22 mouse cellular contexts compared by ENCODE assay signal in genomic region chr5:124219431-124219830, GRCm38 (mm10). TPM values are rescaled to one million over a fixed set of nuclear protein-coding genes. Genes with fewer than 3 reads are reported as not detected.
DNase-seq lines count a peak whose midpoint lies in the region; ATAC-seq lines count a peak whose summit lies in the region.
"Had no signal": no experiment of that assay in that cellular context is flagged by ENCODE, and none has a peak within 500 bp of the region (broad histone marks: within the 10 kb centered on the region; RNA-seq: fewer than 3 reads in every experiment).

No protein-coding gene starts in this region.

- H3K27ac ChIP-seq in heart, embryonic 13.5 days (replicated peaks) = peak overlapping the region; percentile 84
- no peak overlapping the region for H3K27ac ChIP-seq in hindbrain, embryonic 16.5 days (ENCODE audit: low read depth, low read length)
- H3K27ac ChIP-seq in hindbrain, embryonic 11.5 days (ENCODE audit: low read depth, low read length) = no peak overlapping the region
- H3K27ac ChIP-seq: embryonic facial prominence, embryonic 15.5 days; kidney, embryonic 15.5 days; limb, embryonic 15.5 days; liver, embryonic 15.5 days; neural tube, embryonic 12.5 days had no signal

- H3K9ac ChIP-seq in heart, embryonic 13.5 days = 0 out of 2 replicates have a peak overlapping the region, but pooled peaks have one; percentile 62
- H3K9ac ChIP-seq in hindbrain, embryonic 16.5 days (ENCODE audit: low read depth, low read length) = no peak overlapping the region
- H3K9ac ChIP-seq in hindbrain, embryonic 11.5 days (ENCODE audit: low read depth, low read length) = no peak overlapping the region
- H3K9ac ChIP-seq: embryonic facial prominence, embryonic 15.5 days; kidney, embryonic 15.5 days; limb, embryonic 15.5 days; liver, embryonic 15.5 days; neural tube, embryonic 12.5 days had no signal

- WGBS in heart, embryonic 13.5 days = 71% methylated on average over 10 of the region's 10 CpGs
- WGBS in hindbrain, embryonic 16.5 days = 56% methylated on average over 10 of the region's 10 CpGs
- WGBS in hindbrain, embryonic 11.5 days = 82% methylated on average over 10 of the region's 10 CpGs

- H3K4me1 ChIP-seq in heart, embryonic 13.5 days = peaks cover 99% of the 10 kb centered on the region
- H3K4me1 ChIP-seq in hindbrain, embryonic 16.5 days (ENCODE audit: control insufficient read depth, insufficient read depth, low read depth, low read length) = peaks cover 12% of the 10 kb centered on the region
- H3K4me1 ChIP-seq in hindbrain, embryonic 11.5 days (replicated peaks; ENCODE audit: control insufficient read depth, insufficient read depth, low read length) = no peaks in the 10 kb centered on the region

- no peak overlapping the region for H3K4me3 ChIP-seq in heart, embryonic 13.5 days
- H3K4me3 ChIP-seq in hindbrain, embryonic 16.5 days (ENCODE audit: low read length) = no peak overlapping the region
- H3K4me3 ChIP-seq in hindbrain, embryonic 11.5 days (ENCODE audit: low read depth, low read length) = no peak overlapping the region
- H3K4me3 ChIP-seq: embryonic facial prominence, embryonic 15.5 days; kidney, embryonic 15.5 days; limb, embryonic 15.5 days; liver, embryonic 15.5 days; neural tube, embryonic 12.5 days had no signal

- no peak for ATAC-seq in heart, embryonic 13.5 days (ENCODE audit: extremely low read depth, insufficient number of reproducible peaks, low FRiP score, low TSS enrichment)
- ATAC-seq in hindbrain, embryonic 16.5 days = 0 out of 2 replicates have a peak, but pooled peaks have one; percentile 18
- no peak for ATAC-seq in hindbrain, embryonic 11.5 days (ENCODE audit: low FRiP score)
- no peak for ATAC-seq in frontal cortex, adult (ENCODE audit: low TSS enrichment)
- ATAC-seq: forebrain, embryonic 16.5 days had no signal

- DNase-seq in heart, adult 8-10 months (ENCODE audit: low spot score) = no peak
- DNase-seq in hindbrain, embryonic 11.5 days (ENCODE audit: low spot score) = no peak
- DNase-seq in spleen, postnatal 36 days (ENCODE audit: low spot score in 2 of 2) = peak; percentile 74 to 81
- no peak for DNase-seq in spleen, postnatal 14 days (ENCODE audit: low spot score in 2 of 2)
- DNase-seq in splenic B cell, adult 2 months (ENCODE audit: low read depth, low spot score) = peak; percentile 69
- DNase-seq: adrenal gland, postnatal 25 days; cerebellum, adult 9-10 months; kidney, adult 11 months; kidney, postnatal 36 days; left cerebral cortex, postnatal 4 days; midbrain, embryonic 14.5 days; right cerebral cortex, postnatal 4 days; thymus, postnatal 14 days had no signal

- peak overlapping the region; percentile 47; the same call in 1 of the 2 replicates for H3K4me2 ChIP-seq in heart, embryonic 13.5 days
- H3K4me2 ChIP-seq in hindbrain, embryonic 16.5 days (ENCODE audit: low read length) = no peak overlapping the region
- H3K4me2 ChIP-seq in hindbrain, embryonic 11.5 days (replicated peaks; ENCODE audit: low read depth, low read length) = no peak overlapping the region
- H3K4me2 ChIP-seq: embryonic facial prominence, embryonic 15.5 days; kidney, embryonic 15.5 days; limb, embryonic 15.5 days; liver, embryonic 15.5 days; neural tube, embryonic 12.5 days had no signal

- H3K36me3 ChIP-seq in heart, embryonic 13.5 days = peaks cover 15% of the 10 kb centered on the region
- no peaks in the 10 kb centered on the region for H3K36me3 ChIP-seq in hindbrain, embryonic 16.5 days (ENCODE audit: control insufficient read depth, insufficient read depth, low read length)
- H3K36me3 ChIP-seq in hindbrain, embryonic 11.5 days (ENCODE audit: control insufficient read depth, insufficient read depth, low read length) = no peaks in the 10 kb centered on the region
- H3K36me3 ChIP-seq in splenic B cell, adult 2 months (ENCODE audit: control insufficient read depth, insufficient read depth, low read length, poor library complexity, severe bottlenecking) = no peaks in the 10 kb centered on the region
- H3K36me3 ChIP-seq: embryonic facial prominence, embryonic 15.5 days; kidney, embryonic 15.5 days; liver, embryonic 15.5 days; neural tube, embryonic 12.5 days had no signal

- H3K27me3 ChIP-seq in heart, embryonic 13.5 days (replicated peaks) = no peaks in the 10 kb centered on the region
- no peaks in the 10 kb centered on the region for H3K27me3 ChIP-seq in hindbrain, embryonic 16.5 days (replicated peaks; ENCODE audit: control insufficient read depth, insufficient read depth, low read length)
- no peaks in the 10 kb centered on the region for H3K27me3 ChIP-seq in hindbrain, embryonic 11.5 days (ENCODE audit: control insufficient read depth, insufficient read depth, low read length)
- no peaks in the 10 kb centered on the region for H3K27me3 ChIP-seq in splenic B cell, adult 2 months (ENCODE audit: control insufficient read depth, insufficient read depth, low read length, poor library complexity, severe bottlenecking)
- H3K27me3 ChIP-seq: embryonic facial prominence, embryonic 15.5 days; kidney, embryonic 15.5 days; limb, embryonic 15.5 days; liver, embryonic 15.5 days; neural tube, embryonic 12.5 days had no signal

- H3K9me3 ChIP-seq in heart, embryonic 13.5 days = no peaks in the 10 kb centered on the region
- H3K9me3 ChIP-seq in hindbrain, embryonic 16.5 days (ENCODE audit: control insufficient read depth, low read length) = no peaks in the 10 kb centered on the region
- no peaks in the 10 kb centered on the region for H3K9me3 ChIP-seq in hindbrain, embryonic 11.5 days (ENCODE audit: control insufficient read depth, low read length)
- H3K9me3 ChIP-seq: embryonic facial prominence, embryonic 15.5 days; kidney, embryonic 15.5 days; limb, embryonic 15.5 days; liver, embryonic 15.5 days; neural tube, embryonic 12.5 days had no signal

RNA-seq across cellular contexts. Expression of gene Pitpnm2, which starts 30.1 kb away (rescaled TPM):
- 5.1 and 6.6 TPM in 2 replicates for polyA plus RNA-seq in heart, embryonic 13.5 days (2015; fragmentation: Nextera tagmentation; extraction: Ambion mirVana)
- 10 to 100 TPM; 39.8 to 52.2 (median 44.5) TPM for total RNA-seq in heart, adult 8-10 months (2022)
- polyA plus RNA-seq in hindbrain, embryonic 16.5 days (2015; fragmentation: Nextera tagmentation; extraction: Ambion mirVana) = 8.4 and 9.8 TPM in 2 replicates
- polyA plus RNA-seq in hindbrain, embryonic 11.5 days (2014; fragmentation: Nextera tagmentation; extraction: Ambion mirVana) = 5.1 and 6.0 TPM in 2 replicates

Comparison
In these comparisons a context has a peak if more than half of its experiments do, and no peak if none do; other contexts are left out.
1. DNase-seq: peak in spleen, postnatal 36 days (2 of 2) and splenic B cell, adult 2 months (single experiment); none in heart, adult 8-10 months (single experiment), hindbrain, embryonic 11.5 days (single experiment) and spleen, postnatal 14 days (0 of 2).